Mouse (Mus musculus) lung, postnatal 36 days (tissue): ENCODE results near the gene Ppm1a.

Experiments used
- DNase-seq: peaks from one replicate; pipeline ENCODE4 v3.0.0; 2022; ENCODE audit warnings: mixed read lengths

The Ppm1a gene

DNA sequence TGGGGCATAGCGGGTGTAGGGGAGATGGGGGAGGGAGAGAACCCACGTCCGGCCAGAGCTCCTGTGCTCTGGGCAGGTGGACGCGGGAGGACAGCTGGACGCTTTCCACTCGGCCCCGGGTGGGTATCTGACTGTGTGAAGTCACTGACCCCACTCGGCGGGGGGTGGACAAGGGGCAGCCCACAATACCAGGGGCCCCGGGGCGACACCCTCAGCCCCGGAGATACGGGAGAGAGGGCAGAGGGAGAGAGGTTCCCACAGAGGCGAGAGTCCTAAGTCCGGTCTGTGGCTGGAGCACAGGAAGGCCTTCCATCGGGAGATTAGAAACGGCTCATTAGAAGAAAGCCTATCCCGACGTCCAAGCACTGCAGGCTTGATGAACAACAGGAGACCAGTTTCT is 72.5 kb downstream of the Ppm1a start:
- no peak for DNase-seq

GRCm38 (mm10) chr12:72830317-72830716 is 73.1 kb downstream of the Ppm1a start:
- DNase-seq: no peak

DNA sequence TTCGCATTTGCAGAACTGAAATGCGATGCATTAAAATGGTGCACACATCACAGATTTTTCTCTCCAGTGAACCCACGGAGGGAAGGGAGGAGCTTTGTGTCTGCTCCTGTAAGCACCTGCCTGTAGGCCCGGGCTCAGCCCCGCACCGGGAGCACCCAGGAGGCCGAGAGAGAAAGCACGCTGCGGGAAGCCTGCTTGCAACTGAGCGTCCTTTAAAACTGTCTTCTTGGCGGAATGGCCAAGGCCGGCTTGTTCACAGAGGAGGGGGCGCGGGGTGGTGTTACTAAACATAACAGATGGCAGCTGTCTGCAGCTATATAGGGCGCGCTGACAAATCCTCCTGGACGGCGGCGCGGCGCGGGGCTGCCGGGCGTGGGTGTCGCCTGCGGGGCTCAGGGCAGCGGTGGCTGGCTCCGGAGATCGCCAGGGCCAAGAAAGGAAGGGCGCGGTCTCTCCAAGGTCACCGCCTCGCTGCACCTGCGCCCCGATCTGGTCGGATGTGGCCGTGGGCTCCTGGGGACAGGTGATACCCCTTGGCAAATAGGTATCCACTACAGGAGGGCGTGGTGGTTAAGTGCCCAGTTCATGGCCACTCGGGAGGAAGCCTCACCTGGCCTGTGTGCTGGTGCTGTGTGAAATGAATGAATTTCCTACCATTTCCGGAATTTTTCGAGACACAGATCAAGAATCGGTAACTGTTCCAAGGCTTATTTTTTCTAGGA is 74.6 kb downstream of the Ppm1a start:
- no peak for DNase-seq

GRCm38 (mm10) chr12:72834773-72835517 is 77.7 kb downstream of the Ppm1a start:
- DNase-seq: peak; percentile 33

- peak; percentile 22 for DNase-seq
These were observed 78.3 kb downstream of the Ppm1a start for GRCm38 (mm10) chr12:72835518-72836015.

- no peak for DNase-seq
These were observed 80.0 kb downstream of the Ppm1a start for GRCm38 (mm10) chr12:72837302-72837701.

DNA sequence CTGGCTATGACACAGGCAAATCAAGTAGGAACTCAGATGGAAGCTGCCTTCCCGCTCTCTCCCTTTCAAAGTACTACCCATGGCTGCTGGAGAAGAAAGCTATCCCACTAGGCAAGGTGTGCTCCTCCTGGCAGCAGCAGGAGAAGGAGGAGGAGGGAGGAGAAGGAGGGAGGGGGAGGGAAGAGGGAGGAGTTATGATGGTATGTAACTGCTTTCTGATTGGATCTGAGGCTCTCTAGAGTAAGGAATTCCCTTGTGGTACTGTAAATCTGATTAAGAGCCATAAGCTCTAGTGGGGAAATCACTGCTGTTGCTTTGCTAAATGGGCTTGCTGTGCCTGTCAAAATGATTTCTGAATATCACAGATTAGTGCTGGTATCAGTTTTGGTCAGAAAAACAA is 84.2 kb downstream of the Ppm1a start:
- no peak for DNase-seq

DNA sequence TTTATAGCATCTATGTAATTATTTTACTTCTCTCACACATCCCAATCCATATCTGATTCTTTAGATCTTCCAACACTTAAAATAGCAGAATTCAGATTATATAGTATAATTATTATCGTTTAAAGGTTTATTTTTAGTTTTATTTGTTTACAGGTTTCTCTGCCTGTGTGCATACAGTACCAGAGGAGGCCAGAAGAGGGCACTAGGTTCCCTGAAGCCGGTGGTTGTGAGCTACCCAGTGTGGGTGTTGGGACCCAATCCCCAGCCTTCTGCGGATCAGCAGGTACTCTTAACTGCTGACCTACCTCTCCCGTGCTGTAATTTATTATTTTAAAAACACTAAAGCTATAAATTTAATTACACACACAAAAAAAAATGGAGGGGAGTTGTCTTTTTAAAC is 85.9 kb downstream of the Ppm1a start:
- no peak for DNase-seq

- DNase-seq: no peak
These were observed 86.3 kb downstream of the Ppm1a start for GRCm38 (mm10) chr12:72843555-72843954.

DNA sequence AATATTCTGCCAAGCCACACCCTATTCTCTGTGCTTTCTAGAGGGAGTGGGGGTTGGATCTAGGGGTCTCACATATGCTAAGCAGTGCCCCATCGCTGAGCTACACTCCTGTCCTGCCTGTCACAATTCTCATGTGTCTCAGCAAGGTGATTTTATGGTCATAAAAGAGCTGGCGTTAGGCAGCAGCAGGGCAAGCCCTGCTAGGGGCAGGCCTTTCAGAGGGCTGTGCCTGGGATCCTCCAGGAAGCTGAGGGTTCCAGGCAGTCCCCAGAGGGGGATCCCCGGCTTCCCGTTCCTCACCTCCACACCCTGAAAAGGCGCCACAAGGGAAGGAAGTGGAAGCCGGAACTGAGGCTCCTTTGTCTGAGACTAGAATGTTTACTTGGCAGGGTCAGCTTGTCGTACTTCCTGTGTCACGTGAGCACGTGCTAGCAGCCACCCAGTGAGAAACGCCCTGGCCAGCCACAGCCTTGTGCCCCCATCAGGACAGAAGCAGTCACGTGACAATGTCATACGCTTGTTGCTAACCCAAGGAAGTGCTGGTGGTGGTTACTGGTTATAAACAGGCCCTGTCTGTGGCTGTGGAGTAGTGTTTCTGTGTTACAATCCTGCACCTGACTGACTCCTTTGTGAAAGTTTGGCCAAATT is 86.8 kb downstream of the Ppm1a start:
- DNase-seq: peak; percentile 93

DNA sequence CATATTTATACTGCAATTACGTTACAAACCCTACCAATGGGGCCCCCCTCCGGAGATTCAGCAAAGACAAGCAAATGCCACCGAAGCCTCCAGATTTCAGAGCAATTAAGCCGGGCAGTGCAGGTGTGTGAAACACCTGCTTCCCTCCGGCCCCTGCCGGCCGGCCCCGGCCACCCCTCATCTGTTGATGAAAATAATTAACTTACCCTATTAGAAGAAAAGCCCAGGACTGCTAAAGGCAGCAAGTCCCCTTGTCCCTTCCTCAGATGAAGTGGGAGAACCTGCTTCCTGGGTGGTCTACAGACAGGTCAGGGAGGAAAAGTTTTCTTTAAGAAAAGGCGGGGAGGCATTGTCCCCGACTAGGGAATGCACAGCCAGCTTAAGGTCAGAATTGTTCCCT is 88.7 kb downstream of the Ppm1a start:
- DNase-seq: no peak

DNA sequence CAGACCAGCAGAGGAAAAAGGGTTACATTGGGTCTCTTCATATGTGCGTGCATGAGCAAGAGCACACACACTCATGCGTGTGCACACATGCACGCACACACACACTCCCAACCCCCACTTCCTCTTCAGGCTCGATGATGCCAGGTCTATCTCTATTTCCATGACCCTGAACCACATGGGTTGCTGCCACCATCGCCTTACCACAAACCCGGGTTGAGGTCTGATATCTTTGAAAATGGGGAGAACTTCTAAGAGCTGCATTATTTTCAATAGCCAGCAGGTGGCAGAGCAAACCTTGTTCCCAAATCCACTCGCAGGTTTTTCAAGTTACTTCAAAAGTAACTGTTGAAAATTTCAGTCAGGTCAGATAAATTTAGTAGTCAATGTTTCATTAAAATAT is 90.5 kb downstream of the Ppm1a start:
- DNase-seq: peak; percentile 65
